Mouse (Mus musculus) spleen, adult 2 months (tissue): Measurements from ENCODE around the gene Calcb.

Experiments
- CTCF ChIP-seq: fragments of 200-500 bp; IDR thresholded peaks from 2 replicates; pipeline ENCODE4 v1.5.1; 2011; ENCODE audit warnings: mild to moderate bottlenecking, inconsistent platforms; ENCODE audit not compliant: insufficient read depth, insufficient read length, insufficient replicate concordance; ENCODE audit errors: extremely low read depth
- POLR2A ChIP-seq: fragments of 200-500 bp; IDR thresholded peaks from 2 replicates; pipeline ENCODE4 v1.6.1; 2011; ENCODE audit warnings: low read depth, low read length, inconsistent platforms

DNA sequence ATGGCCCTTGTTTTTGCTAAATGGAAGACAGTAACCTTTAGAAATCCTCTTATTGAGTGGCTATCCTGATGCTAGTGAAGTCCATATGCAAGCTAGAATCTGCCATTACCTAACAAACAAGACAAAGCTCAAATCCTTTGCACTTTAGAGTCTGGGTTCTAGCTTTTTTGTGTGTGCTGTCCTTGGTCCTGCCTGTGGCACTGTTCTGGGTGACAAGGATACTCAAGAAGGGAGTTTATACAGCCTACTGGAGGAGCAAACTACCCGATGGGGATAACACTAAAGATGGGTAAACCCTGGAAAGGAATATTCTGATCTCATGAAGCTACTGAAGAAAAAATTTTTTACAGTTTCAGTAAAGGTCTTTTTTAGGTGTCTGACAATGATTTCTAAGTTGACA, 11.0 kb upstream of the Calcb start:
- TF ChIP-seq CTCF (no peak), POLR2A (no peak)
